Mouse (Mus musculus): Measurements from ENCODE around the gene Pgpep1.
A peak's percentile ranks its signal among the peaks of the same experiment; 100 is the strongest.

The Pgpep1 gene

GRCm38 (mm10) chr8:70607603-70607897, 52.6 kb downstream of the Pgpep1 start:
- DNase-seq: no peak

- DNase-seq: no peak
Observed at GRCm38 (mm10) chr8:70606780-70607602, 53.2 kb downstream of the Pgpep1 start.

- no peak for DNase-seq
Observed at GRCm38 (mm10) chr8:70605871-70606779, 54.1 kb downstream of the Pgpep1 start.

GRCm38 (mm10) chr8:70604558-70604957, 55.6 kb downstream of the Pgpep1 start:
- DNase-seq: no peak

GRCm38 (mm10) chr8:70602139-70602811, 57.9 kb downstream of the Pgpep1 start:
- no peak for DNase-seq

GRCm38 (mm10) chr8:70601271-70601649, 58.9 kb downstream of the Pgpep1 start:
- peak; percentile 67 for DNase-seq

- no peak for DNase-seq
Observed at GRCm38 (mm10) chr8:70600473-70601270, 59.5 kb downstream of the Pgpep1 start.

GRCm38 (mm10) chr8:70599507-70600290, 60.5 kb downstream of the Pgpep1 start:
- no peak for DNase-seq

GRCm38 (mm10) chr8:70598722-70599121, 61.5 kb downstream of the Pgpep1 start:
- no peak for DNase-seq

- DNase-seq: peak; percentile 89
Observed at GRCm38 (mm10) chr8:70598283-70598682, 61.9 kb downstream of the Pgpep1 start.

- DNase-seq: peak; percentile 41
Observed at GRCm38 (mm10) chr8:70597417-70598272, 62.5 kb downstream of the Pgpep1 start.

- peak; percentile 59 for DNase-seq
Observed at GRCm38 (mm10) chr8:70596775-70597416, 63.3 kb downstream of the Pgpep1 start.
